Mouse (Mus musculus): ENCODE data around the gene Nrros. TPM values are rescaled to one million over a fixed set of nuclear protein-coding genes. Genes with fewer than 3 reads are reported as not detected.

The Nrros gene
- total and polyA plus RNA-seq, 2 experiments from 2014 or later: 4.9 to 11.3 TPM

- Histone ChIP-seq H3K27ac (ENCODE audit: low read depth, low read length) (no peak overlapping the region), H3K4me2 (ENCODE audit: low read depth, low read length, poor library complexity, severe bottlenecking) (no peak overlapping the region), H3K4me3 (ENCODE audit: low read depth, low read length) (no peak overlapping the region), H3K9me3 (ENCODE audit: low read length) (no peaks in the 10 kb centered on the region), H3K9ac (replicated peaks; ENCODE audit: low read length, poor library complexity, severe bottlenecking) (no peak overlapping the region), H3K27me3 (ENCODE audit: insufficient read depth, low read length) (no peaks in the 10 kb centered on the region), H3K36me3 (ENCODE audit: insufficient read depth, low read length) (peaks cover 24% of the 10 kb centered on the region), H3K4me1 (ENCODE audit: insufficient read depth, low read length) (no peaks in the 10 kb centered on the region)
- 73% methylated on average over 15 of the region's 15 CpGs for WGBS
- ATAC-seq (ENCODE audit: low FRiP score) (no peak), DNase-seq (ENCODE audit: low spot score) (peak; percentile 24)
- TF ChIP-seq CTCF (IDR thresholded peaks at IDR 0.05): no peak; the same call in 1 of the 2 replicates
Measured at GRCm38 (mm10) chr16:32110951-32111699, 54.3 kb downstream of the Nrros start.

DNA sequence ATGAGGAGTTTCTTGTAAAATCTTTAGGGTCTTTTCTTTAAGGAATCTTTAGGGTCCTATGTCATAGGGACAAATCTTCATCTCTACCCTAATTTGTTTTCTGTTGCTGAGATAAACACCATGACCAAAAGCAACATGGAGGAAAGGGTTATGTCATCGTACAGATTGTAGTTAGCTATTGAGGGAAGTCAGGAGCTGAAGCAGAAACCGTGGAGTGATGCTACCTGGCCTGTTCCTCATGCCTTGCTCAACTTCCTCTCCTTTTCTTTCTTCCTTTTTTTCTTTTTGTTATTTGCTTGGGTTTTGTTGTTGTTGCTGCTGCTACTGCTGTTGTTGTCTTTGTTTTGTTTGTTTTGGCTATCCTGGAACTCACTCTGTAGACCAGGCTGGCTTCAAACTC, 56.8 kb downstream of the Nrros start:
- H3K4me1 ChIP-seq (ENCODE audit: insufficient read depth, low read length): no peaks in the 10 kb centered on the region
- H3K9me3 ChIP-seq (ENCODE audit: low read length): no peaks in the 10 kb centered on the region
- no peak overlapping the region for H3K4me3 ChIP-seq (ENCODE audit: low read depth, low read length)
- no peak overlapping the region for H3K9ac ChIP-seq (replicated peaks; ENCODE audit: low read length, poor library complexity, severe bottlenecking)
- no peak for DNase-seq (ENCODE audit: low spot score)
- no peak for ATAC-seq (ENCODE audit: low FRiP score)
- TF ChIP-seq CTCF (IDR thresholded peaks at IDR 0.05): no peak
- H3K27me3 ChIP-seq (ENCODE audit: insufficient read depth, low read length): no peaks in the 10 kb centered on the region
- WGBS: 97% methylated on average over 2 of the region's 2 CpGs
- H3K4me2 ChIP-seq (ENCODE audit: low read depth, low read length, poor library complexity, severe bottlenecking): no peak overlapping the region
- H3K27ac ChIP-seq (ENCODE audit: low read depth, low read length): no peak overlapping the region
- H3K36me3 ChIP-seq (ENCODE audit: insufficient read depth, low read length): peaks cover 27% of the 10 kb centered on the region

GRCm38 (mm10) chr16:32108170-32108569, 57.2 kb downstream of the Nrros start:
- ATAC-seq (ENCODE audit: low FRiP score) (no peak), DNase-seq (ENCODE audit: low spot score) (no peak)
- 82% methylated on average over 7 of the region's 7 CpGs for WGBS
- no peaks in the 10 kb centered on the region for H3K27me3 ChIP-seq (ENCODE audit: insufficient read depth, low read length)
- 0 out of 2 replicates have a peak, but pooled peaks have one; percentile 4 for TF ChIP-seq CTCF (IDR thresholded peaks at IDR 0.05)
- no peak overlapping the region for H3K9ac ChIP-seq (replicated peaks; ENCODE audit: low read length, poor library complexity, severe bottlenecking)
- H3K4me3 ChIP-seq (ENCODE audit: low read depth, low read length): no peak overlapping the region
- no peaks in the 10 kb centered on the region for H3K9me3 ChIP-seq (ENCODE audit: low read length)
- H3K4me2 ChIP-seq (ENCODE audit: low read depth, low read length, poor library complexity, severe bottlenecking): no peak overlapping the region
- peaks cover 31% of the 10 kb centered on the region for H3K36me3 ChIP-seq (ENCODE audit: insufficient read depth, low read length)
- no peaks in the 10 kb centered on the region for H3K4me1 ChIP-seq (ENCODE audit: insufficient read depth, low read length)
- H3K27ac ChIP-seq (ENCODE audit: low read depth, low read length): no peak overlapping the region

- H3K27ac ChIP-seq (ENCODE audit: low read depth, low read length): no peak overlapping the region
- TF ChIP-seq CTCF (IDR thresholded peaks at IDR 0.05): no peak
- ATAC-seq (ENCODE audit: low FRiP score): no peak
Measured at GRCm38 (mm10) chr16:32107342-32108045, 57.9 kb downstream of the Nrros start.

DNA sequence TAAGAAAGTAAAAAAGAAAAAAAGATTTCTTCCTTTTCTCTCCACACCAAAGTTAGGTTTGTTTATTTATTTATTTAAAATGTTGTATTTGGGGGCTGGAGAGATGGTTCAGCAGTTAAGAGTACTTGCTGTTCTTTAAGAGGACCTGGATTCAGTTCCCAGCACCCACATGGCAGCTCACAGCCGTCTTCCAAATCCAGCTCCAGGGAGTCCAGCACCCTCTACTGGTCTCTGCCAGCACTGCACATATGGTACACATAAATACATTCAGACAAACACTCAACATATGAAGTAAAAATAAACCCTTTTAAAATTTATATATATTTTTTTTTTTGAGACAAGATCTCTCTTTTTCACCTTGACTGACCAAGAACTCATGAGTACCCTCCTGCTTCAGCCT, 59.7 kb downstream of the Nrros start:
- peak; percentile 31 for TF ChIP-seq CTCF (IDR thresholded peaks at IDR 0.05)
- Histone ChIP-seq H3K27me3 (ENCODE audit: insufficient read depth, low read length) (no peaks in the 10 kb centered on the region), H3K4me3 (ENCODE audit: low read depth, low read length) (no peak overlapping the region), H3K9me3 (ENCODE audit: low read length) (no peaks in the 10 kb centered on the region), H3K36me3 (ENCODE audit: insufficient read depth, low read length) (peaks cover 40% of the 10 kb centered on the region), H3K27ac (ENCODE audit: low read depth, low read length) (no peak overlapping the region), H3K4me2 (ENCODE audit: low read depth, low read length, poor library complexity, severe bottlenecking) (no peak overlapping the region), H3K4me1 (ENCODE audit: insufficient read depth, low read length) (no peaks in the 10 kb centered on the region), H3K9ac (replicated peaks; ENCODE audit: low read length, poor library complexity, severe bottlenecking) (no peak overlapping the region)
- ATAC-seq (ENCODE audit: low FRiP score): no peak
- no peak for DNase-seq (ENCODE audit: low spot score)
- WGBS: 96% methylated on average over 1 of the region's 1 CpGs

More at GRCm38 (mm10) chr16:32107342-32108045, 57.9 kb downstream of the Nrros start:
- 93% methylated on average over 12 of the region's 12 CpGs for WGBS
- DNase-seq (ENCODE audit: low spot score): no peak
- Histone ChIP-seq H3K4me3 (ENCODE audit: low read depth, low read length) (no peak overlapping the region), H3K9me3 (ENCODE audit: low read length) (no peaks in the 10 kb centered on the region), H3K36me3 (ENCODE audit: insufficient read depth, low read length) (peaks cover 36% of the 10 kb centered on the region), H3K9ac (replicated peaks; ENCODE audit: low read length, poor library complexity, severe bottlenecking) (no peak overlapping the region), H3K4me1 (ENCODE audit: insufficient read depth, low read length) (no peaks in the 10 kb centered on the region), H3K27me3 (ENCODE audit: insufficient read depth, low read length) (no peaks in the 10 kb centered on the region), H3K4me2 (ENCODE audit: low read depth, low read length, poor library complexity, severe bottlenecking) (no peak overlapping the region)

DNA sequence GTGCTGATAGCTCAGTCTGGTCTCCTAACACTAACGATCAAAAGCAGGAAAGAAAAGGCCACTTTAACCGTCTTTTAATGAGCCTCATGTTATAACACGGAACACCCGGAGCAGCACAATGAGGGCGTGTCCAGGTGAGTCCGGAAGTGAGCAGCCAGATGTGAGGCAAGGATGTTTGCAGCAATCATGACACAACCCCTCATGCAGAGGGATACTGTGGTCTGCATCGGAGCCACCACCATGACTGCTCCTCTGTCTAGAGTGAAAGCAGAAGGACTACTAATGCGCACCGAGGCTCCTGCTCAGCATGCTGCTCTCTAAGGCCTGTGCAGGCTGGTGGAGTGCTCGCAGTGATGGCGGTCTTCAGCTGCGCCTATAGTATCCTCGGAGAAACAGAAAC, 63.1 kb downstream of the Nrros start:
- no peak for TF ChIP-seq CTCF (IDR thresholded peaks at IDR 0.05)
- Histone ChIP-seq H3K9me3 (ENCODE audit: low read length) (no peaks in the 10 kb centered on the region), H3K4me3 (ENCODE audit: low read depth, low read length) (no peak overlapping the region), H3K4me1 (ENCODE audit: insufficient read depth, low read length) (no peaks in the 10 kb centered on the region), H3K27me3 (ENCODE audit: insufficient read depth, low read length) (no peaks in the 10 kb centered on the region), H3K27ac (ENCODE audit: low read depth, low read length) (no peak overlapping the region), H3K4me2 (ENCODE audit: low read depth, low read length, poor library complexity, severe bottlenecking) (no peak overlapping the region), H3K9ac (replicated peaks; ENCODE audit: low read length, poor library complexity, severe bottlenecking) (no peak overlapping the region), H3K36me3 (ENCODE audit: insufficient read depth, low read length) (peaks cover 23% of the 10 kb centered on the region)
- DNase-seq (ENCODE audit: low spot score) (no peak), ATAC-seq (ENCODE audit: low FRiP score) (no peak)
- WGBS: 93% methylated on average over 13 of the region's 13 CpGs

All from midbrain, postnatal 0 days (tissue).